ENCODE assay signal across 9 mouse cellular contexts in genomic region chr5:88364768-88365167, GRCm38 (mm10). TPM values are rescaled to one million over a fixed set of nuclear protein-coding genes. Genes with fewer than 3 reads are reported as not detected.
DNase-seq lines count a peak whose midpoint lies in the region; ATAC-seq lines count a peak whose summit lies in the region.
"Had no signal": no experiment of that assay in that cellular context is flagged by ENCODE, and none has a peak within 500 bp of the region (broad histone marks: within the 10 kb centered on the region; RNA-seq: fewer than 3 reads in every experiment).

No protein-coding gene starts in this region.

- peak; percentile 59 for DNase-seq in forebrain, embryonic 14.5 days (ENCODE audit: low spot score)
- peak; percentile 7 for DNase-seq in urinary bladder, postnatal 14 days (ENCODE audit: low spot score)
- no peak for DNase-seq in urinary bladder, postnatal 25 days (ENCODE audit: low spot score)
- DNase-seq in embryo, embryonic 11 days = peak; percentile 44
- peak; percentile 40 for DNase-seq in layer of hippocampus, adult 9-10 months (ENCODE audit: low spot score)
- DNase-seq in naive thymus-derived CD4-positive, alpha-beta T cell, adult 2 months (ENCODE audit: low read depth) = peak; percentile 26

- H3K9ac ChIP-seq in forebrain, embryonic 14.5 days (ENCODE audit: low read length) = no peak overlapping the region
- no peak overlapping the region for H3K9ac ChIP-seq in forebrain, embryonic 12.5 days

- no peaks in the 10 kb centered on the region for H3K36me3 ChIP-seq in forebrain, embryonic 14.5 days (ENCODE audit: control insufficient read depth, insufficient read depth, low read length)
- H3K36me3 ChIP-seq in forebrain, embryonic 12.5 days (replicated peaks) = no peaks in the 10 kb centered on the region

- no peak overlapping the region for H3K4me2 ChIP-seq in forebrain, embryonic 14.5 days (ENCODE audit: low read length)
- H3K4me2 ChIP-seq in forebrain, embryonic 12.5 days = no peak overlapping the region

- 5% methylated on average over 5 of the region's 5 CpGs for WGBS in forebrain, embryonic 14.5 days
- WGBS in forebrain, embryonic 12.5 days = 6% methylated on average over 5 of the region's 5 CpGs

- H3K27ac ChIP-seq in forebrain, embryonic 14.5 days (ENCODE audit: low read depth, low read length) = no peak overlapping the region
- no peak overlapping the region for H3K27ac ChIP-seq in forebrain, embryonic 12.5 days

- H3K9me3 ChIP-seq in forebrain, embryonic 14.5 days (replicated peaks; ENCODE audit: control insufficient read depth, low read length) = no peaks in the 10 kb centered on the region
- H3K9me3 ChIP-seq in forebrain, embryonic 12.5 days = no peaks in the 10 kb centered on the region

- ATAC-seq in forebrain, embryonic 14.5 days = no peak
- no peak for ATAC-seq in forebrain, embryonic 12.5 days (ENCODE audit: low FRiP score)
- ATAC-seq in monocyte, adult 5-6 weeks (replicated peaks; ENCODE audit: insufficient number of reproducible peaks, low FRiP score, low TSS enrichment, poor library complexity, severe bottlenecking) = no peak

- H3K4me3 ChIP-seq in forebrain, embryonic 14.5 days (ENCODE audit: low read depth, low read length) = no peak overlapping the region
- no peak overlapping the region for H3K4me3 ChIP-seq in forebrain, embryonic 12.5 days (replicated peaks)

- H3K4me1 ChIP-seq in forebrain, embryonic 14.5 days (ENCODE audit: control insufficient read depth, insufficient read depth, low read length) = no peaks in the 10 kb centered on the region
- H3K4me1 ChIP-seq in forebrain, embryonic 12.5 days = no peaks in the 10 kb centered on the region

- H3K27me3 ChIP-seq in forebrain, embryonic 14.5 days (replicated peaks; ENCODE audit: control insufficient read depth, insufficient read depth, low read length) = no peaks in the 10 kb centered on the region
- H3K27me3 ChIP-seq in forebrain, embryonic 12.5 days = no peaks in the 10 kb centered on the region

RNA-seq across cellular contexts. Expression of gene Amtn, which starts 11.1 kb away (rescaled TPM):
- polyA plus RNA-seq in forebrain, embryonic 14.5 days (2014; fragmentation: Nextera tagmentation; extraction: Ambion mirVana) = not detected in 2 replicates
- polyA plus RNA-seq in forebrain, embryonic 12.5 days (2016; fragmentation: Nextera tagmentation; extraction: Ambion mirVana) = not detected in 2 replicates
- not detected in 3 replicates for total RNA-seq in monocyte, adult 5-6 weeks (2017)
- total RNA-seq: left cerebral cortex, postnatal 10 days had no signal

RNA-seq across cellular contexts. Expression of gene Prol1, which starts 47.7 kb away (rescaled TPM):
- not detected in 2 replicates for polyA plus RNA-seq in forebrain, embryonic 14.5 days (2014; fragmentation: Nextera tagmentation; extraction: Ambion mirVana)
- polyA plus RNA-seq in forebrain, embryonic 12.5 days (2016; fragmentation: Nextera tagmentation; extraction: Ambion mirVana) = not detected in 2 replicates
- total RNA-seq in monocyte, adult 5-6 weeks (2017) = not detected in 3 replicates
- total RNA-seq: left cerebral cortex, postnatal 10 days had no signal
